Mouse (Mus musculus) intestine, embryonic 14.5 days (tissue): ENCODE measurements around the gene Wdr59. TPM values are rescaled to one million over a fixed set of nuclear protein-coding genes. Genes with fewer than 3 reads are reported as not detected.

Experiments used
- ATAC-seq: fragments of 200-750 bp; cut with Nextera tagmentation; replicated peaks from 2 replicates; pipeline ENCODE4 v1.8.0; 2017; ENCODE audit warnings: low read depth, moderate number of reproducible peaks, moderate TSS enrichment, moderate library complexity; ENCODE audit not compliant: low FRiP score, low TSS enrichment
- DNase-seq: peaks from one replicate; pipeline ENCODE4 v3.0.0-alpha.2; 2018; ENCODE audit warnings: low spot score
- H3K27ac ChIP-seq: fragments of 300-500 bp; sonication (generic); 2 replicates; pipeline ENCODE4 v1.5.1; 2014; ENCODE audit warnings: low read depth, mild to moderate bottlenecking, control low read depth
- H3K27me3 ChIP-seq: fragments of 300-500 bp; sonication (generic); replicated peaks from 2 replicates; pipeline ENCODE4 v1.6.1; 2014; ENCODE audit warnings: low read length, control low read depth; ENCODE audit not compliant: control insufficient read depth, insufficient read depth
- H3K36me3 ChIP-seq: fragments of 300-500 bp; sonication (generic); 2 replicates; pipeline ENCODE4 v1.6.1; 2014; ENCODE audit warnings: low read length, control low read depth; ENCODE audit not compliant: control insufficient read depth, insufficient read depth
- H3K4me1 ChIP-seq: fragments of 300-500 bp; sonication (generic); replicated peaks from 2 replicates; pipeline ENCODE4 v1.6.1; 2014; ENCODE audit warnings: low read length, control low read depth, mixed read lengths; ENCODE audit not compliant: control insufficient read depth, insufficient read depth
- H3K4me2 ChIP-seq: fragments of 300-500 bp; sonication (generic); 2 replicates; pipeline ENCODE4 v1.6.1; 2014; ENCODE audit warnings: low read length
- H3K4me3 ChIP-seq: fragments of 300-500 bp; sonication (generic); 2 replicates; pipeline ENCODE4 v1.5.1; 2014; ENCODE audit warnings: low read depth, low read length, control low read depth, mixed read lengths
- H3K9ac ChIP-seq: fragments of 300-500 bp; sonication (generic); 2 replicates; pipeline ENCODE4 v1.6.1; 2014; ENCODE audit warnings: mild to moderate bottlenecking, low read length
- H3K9me3 ChIP-seq: fragments of 300-500 bp; sonication (generic); 2 replicates; pipeline ENCODE4 v1.6.1; 2016; ENCODE audit warnings: low read length, control low read depth; ENCODE audit not compliant: control insufficient read depth
- WGBS: fragments of 180-500 bp; shearing (Covaris S2); extraction: QIAGEN DNeasy Blood & Tissue Kit; methylation state at CpG from one replicate; pipeline ENCODE4 v1.1.7; 2014; 5-methylcytosine and 5-hydroxymethylcytosine counted together
- polyA plus RNA-seq: library from polyadenylated mRNA; unstranded; fragments of >200 nt; fragmentation: Nextera tagmentation; extraction: Ambion mirVana; gene quantifications from 2 replicates; pipeline ENCODE4 v1.2.1, GENCODE M21; 2014

Gene Wdr59
- polyA plus RNA-seq, 1 experiment from 2014 or later = 5.2 TPM

DNA sequence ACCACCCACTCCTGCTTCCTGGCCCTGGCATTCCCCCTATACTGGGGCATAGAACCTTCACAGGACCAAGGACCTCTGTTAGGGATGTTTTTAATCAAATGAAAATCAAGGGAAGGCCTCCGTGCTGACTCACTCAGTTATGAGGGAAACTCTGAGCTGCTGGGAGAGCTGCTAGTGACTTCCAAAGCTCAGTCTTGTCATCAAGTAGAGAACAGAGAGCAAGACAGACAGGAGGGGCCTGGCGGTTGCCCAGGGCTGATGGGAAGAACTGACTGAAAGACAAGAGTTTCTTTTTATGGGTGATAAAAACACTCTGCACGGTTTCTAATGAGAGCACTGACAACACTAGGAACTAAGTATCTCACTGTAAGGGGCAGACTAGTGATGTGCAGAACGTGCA is 57.4 kb downstream of the Wdr59 start:
- WGBS = 78% methylated on average over 4 of the region's 4 CpGs
- no peak overlapping the region for H3K4me3 ChIP-seq

DNA sequence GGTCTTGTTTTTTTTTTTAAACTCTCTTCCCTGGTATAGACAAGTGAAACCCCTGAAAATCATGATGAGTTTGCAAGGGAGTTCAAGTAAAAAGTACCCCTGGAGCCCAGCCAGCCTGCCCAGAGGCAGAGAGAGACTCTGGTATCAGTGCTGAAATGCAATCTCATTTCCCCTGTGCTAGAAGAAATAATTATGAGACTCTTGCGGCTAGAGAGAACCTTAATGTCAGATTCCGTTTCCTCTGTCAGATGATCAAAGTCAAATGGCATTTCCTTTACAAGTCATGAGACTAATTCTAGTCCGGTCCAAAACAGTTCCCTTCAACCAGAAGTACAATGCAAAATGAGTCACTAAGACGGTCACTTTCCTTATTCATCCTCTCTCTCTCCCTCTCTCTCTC is 72.2 kb downstream of the Wdr59 start:
- H3K4me1 ChIP-seq = no peaks in the 10 kb centered on the region
- 68% methylated on average over 4 of the region's 4 CpGs for WGBS
- no peaks in the 10 kb centered on the region for H3K9me3 ChIP-seq
- ATAC-seq (no peak), DNase-seq (no peak)
- H3K27me3 ChIP-seq = no peaks in the 10 kb centered on the region
- no peak overlapping the region for H3K9ac ChIP-seq
- no peak overlapping the region for H3K27ac ChIP-seq
- 0 out of 2 replicates have a peak, but pooled peaks cover 4% of the 10 kb centered on the region for H3K36me3 ChIP-seq
- no peak overlapping the region for H3K4me3 ChIP-seq
- H3K4me2 ChIP-seq = no peak overlapping the region

More for the DNA sequence above, 57.4 kb downstream of the Wdr59 start:
- no peak overlapping the region for H3K27ac ChIP-seq
- H3K9me3 ChIP-seq = no peaks in the 10 kb centered on the region
- H3K4me1 ChIP-seq = 0 out of 2 replicates have a peak, but pooled peaks cover 4% of the 10 kb centered on the region
- H3K27me3 ChIP-seq = no peaks in the 10 kb centered on the region
- ATAC-seq (no peak), DNase-seq (no peak)
- H3K9ac ChIP-seq = no peak overlapping the region
- H3K4me2 ChIP-seq = no peak overlapping the region
- H3K36me3 ChIP-seq = peaks cover 14% of the 10 kb centered on the region

DNA sequence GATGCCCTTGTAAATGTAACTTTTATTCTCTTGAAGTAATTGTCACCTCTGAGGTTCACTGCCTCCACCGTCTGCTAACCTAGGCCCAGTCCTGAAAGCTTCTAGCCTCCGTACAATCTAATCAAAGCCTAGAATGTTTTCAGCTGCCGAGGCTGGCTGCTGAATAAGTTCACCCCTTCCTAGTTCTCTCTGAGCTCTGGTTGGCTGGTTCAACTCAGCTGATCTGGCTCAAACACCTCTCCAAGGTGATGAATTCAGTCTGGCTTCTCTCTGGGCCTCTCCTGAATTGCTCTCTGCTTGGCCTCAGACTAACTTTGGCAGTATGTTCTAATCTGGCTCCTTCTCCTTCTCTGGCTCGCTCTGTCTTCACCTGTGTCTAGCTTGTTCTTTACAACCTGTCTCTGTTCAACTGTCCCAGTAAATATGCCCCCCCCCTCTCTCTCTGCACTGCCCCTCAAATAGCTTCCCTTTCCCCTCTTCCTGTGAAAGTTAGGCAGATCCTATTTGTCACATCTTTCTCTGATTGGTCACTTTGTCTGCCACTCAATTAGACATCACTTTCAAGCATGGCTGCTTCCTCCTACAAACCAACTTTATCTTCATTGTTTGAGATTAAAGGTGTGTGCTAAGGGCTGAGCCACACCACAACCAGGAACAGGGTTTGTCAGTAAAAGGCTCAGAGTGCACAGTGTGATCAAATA is 75.8 kb downstream of the Wdr59 start:
- 53% methylated on average over 4 of the region's 4 CpGs for WGBS
- no peak overlapping the region for H3K9ac ChIP-seq
- H3K4me3 ChIP-seq = no peak overlapping the region
- no peaks in the 10 kb centered on the region for H3K27me3 ChIP-seq
- no peaks in the 10 kb centered on the region for H3K4me1 ChIP-seq
- no peak overlapping the region for H3K27ac ChIP-seq
- H3K9me3 ChIP-seq = no peaks in the 10 kb centered on the region
- H3K36me3 ChIP-seq = 0 out of 2 replicates have a peak, but pooled peaks cover 4% of the 10 kb centered on the region
- ATAC-seq (no peak), DNase-seq (no peak)
- H3K4me2 ChIP-seq = no peak overlapping the region

DNA sequence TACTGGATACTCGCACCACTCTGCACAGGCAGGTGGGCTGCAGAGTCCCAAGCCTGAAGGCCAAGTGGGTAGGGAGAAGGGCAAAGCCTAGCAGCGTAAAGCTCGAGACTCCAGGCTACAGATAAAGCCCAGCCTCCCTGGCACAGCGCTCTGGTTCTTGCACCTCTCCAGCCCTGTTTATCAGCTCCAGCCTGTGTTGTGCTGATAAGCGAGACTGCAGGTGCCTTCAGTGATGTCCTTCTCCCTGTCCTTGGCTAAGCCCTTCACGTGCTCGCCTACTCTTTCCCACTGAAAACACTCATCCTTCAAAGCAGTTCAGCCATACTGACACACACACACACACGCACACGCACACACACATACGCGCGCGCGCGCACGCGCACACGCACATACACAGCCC is 76.3 kb downstream of the Wdr59 start:
- no peak overlapping the region for H3K27ac ChIP-seq
- no peaks in the 10 kb centered on the region for H3K9me3 ChIP-seq
- 0 out of 2 replicates have a peak, but pooled peaks cover 4% of the 10 kb centered on the region for H3K36me3 ChIP-seq
- WGBS = 78% methylated on average over 18 of the region's 18 CpGs
- H3K4me2 ChIP-seq = no peak overlapping the region
- peak; percentile 52 for DNase-seq
- no peaks in the 10 kb centered on the region for H3K27me3 ChIP-seq
- no peak overlapping the region for H3K4me3 ChIP-seq
- no peaks in the 10 kb centered on the region for H3K4me1 ChIP-seq
- H3K9ac ChIP-seq = no peak overlapping the region
- no peak; the same call in 1 of the 2 replicates for ATAC-seq

DNA sequence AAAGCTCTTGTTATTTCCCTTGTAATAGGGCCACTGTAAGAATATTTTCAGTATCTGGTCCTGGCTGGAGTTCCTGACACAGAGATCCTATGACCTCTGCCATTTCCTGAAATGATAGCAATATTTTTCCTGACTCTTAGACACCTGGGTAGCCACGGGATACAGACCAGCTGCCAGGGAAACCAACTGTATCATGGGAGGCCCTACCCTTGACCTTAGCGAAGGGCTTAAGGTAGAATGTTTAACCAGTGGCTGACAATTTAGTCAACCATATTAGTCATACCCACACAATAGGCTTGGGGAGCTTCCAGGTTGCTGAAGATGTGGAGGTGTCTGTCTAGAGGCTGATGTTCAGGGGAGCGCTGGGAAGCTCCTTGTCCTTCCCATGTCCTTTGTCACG is 77.6 kb downstream of the Wdr59 start:
- Histone ChIP-seq H3K36me3 (no peaks in the 10 kb centered on the region), H3K4me1 (no peaks in the 10 kb centered on the region), H3K4me2 (no peak overlapping the region), H3K4me3 (no peak overlapping the region), H3K9ac (no peak overlapping the region), H3K9me3 (no peaks in the 10 kb centered on the region), H3K27ac (no peak overlapping the region), H3K27me3 (no peaks in the 10 kb centered on the region)
- WGBS = 72% methylated on average over 4 of the region's 4 CpGs
- DNase-seq (no peak), ATAC-seq (no peak)

DNA sequence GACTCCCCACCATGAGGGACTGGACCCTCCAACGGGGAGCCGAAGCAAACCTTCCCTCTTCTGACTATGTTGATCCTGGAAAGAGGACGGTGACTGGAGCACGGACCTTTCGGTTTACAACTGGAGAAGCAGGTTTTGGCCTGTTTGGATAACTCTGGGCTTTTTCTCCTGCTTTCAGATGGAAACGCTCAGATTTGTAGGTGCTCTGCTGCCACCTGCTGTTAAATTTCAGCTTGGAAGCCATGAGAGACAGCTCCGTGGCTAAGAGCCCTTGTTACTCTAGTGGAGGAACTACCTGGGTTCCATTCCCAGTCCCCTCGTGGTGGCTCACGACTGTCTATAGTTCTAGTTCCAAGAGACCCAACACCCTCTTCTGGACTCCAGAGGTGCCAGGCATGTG is 82.7 kb downstream of the Wdr59 start:
- peak; percentile 60; the same call in 1 of the 2 replicates for ATAC-seq
- Histone ChIP-seq H3K4me3 (no peak overlapping the region), H3K36me3 (no peaks in the 10 kb centered on the region), H3K27me3 (no peaks in the 10 kb centered on the region), H3K9me3 (no peaks in the 10 kb centered on the region), H3K4me1 (no peaks in the 10 kb centered on the region), H3K4me2 (no peak overlapping the region), H3K27ac (no peak overlapping the region), H3K9ac (no peak overlapping the region)
- peak; percentile 87 for DNase-seq
- 13% methylated on average over 9 of the region's 9 CpGs for WGBS

DNA sequence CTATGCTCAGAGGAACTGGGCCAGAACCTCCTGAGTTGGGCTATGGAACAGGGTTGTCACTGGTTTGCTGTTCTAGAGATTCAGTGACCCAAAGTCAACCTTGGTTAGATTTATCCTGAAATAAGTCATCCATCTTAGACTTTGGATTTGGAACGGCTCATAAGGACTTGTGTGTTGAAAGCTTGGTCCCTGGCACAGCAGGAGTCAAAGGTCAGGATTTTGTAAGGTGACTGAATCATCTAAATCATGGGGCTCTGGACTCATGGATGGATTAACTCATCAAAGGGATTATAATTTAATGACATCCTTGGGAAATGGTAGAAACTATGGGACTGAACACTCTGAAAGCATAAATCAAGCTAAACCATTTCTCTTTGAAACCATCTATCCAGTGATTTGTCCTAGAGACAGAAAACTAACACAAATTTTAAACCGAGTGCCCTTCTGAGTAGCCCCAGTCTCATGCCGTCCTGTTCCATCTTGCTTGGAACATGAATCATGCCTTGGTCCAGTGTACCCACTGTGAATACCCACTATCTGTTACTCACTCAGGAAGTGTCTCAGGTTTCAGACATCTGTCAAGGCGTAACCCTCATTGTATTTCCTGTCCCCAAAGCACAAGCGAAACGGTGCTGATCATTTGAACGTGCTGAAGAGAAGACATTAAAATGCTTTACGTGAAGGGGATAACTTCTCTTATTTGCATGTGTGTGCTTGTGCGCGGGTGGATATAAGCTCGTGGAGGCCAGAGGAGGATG is 86.6 kb downstream of the Wdr59 start:
- Histone ChIP-seq H3K4me3 (no peak overlapping the region), H3K27me3 (no peaks in the 10 kb centered on the region), H3K9me3 (no peaks in the 10 kb centered on the region), H3K36me3 (no peaks in the 10 kb centered on the region), H3K4me2 (no peak overlapping the region), H3K27ac (no peak overlapping the region), H3K4me1 (no peaks in the 10 kb centered on the region), H3K9ac (no peak overlapping the region)
- WGBS = 72% methylated on average over 11 of the region's 11 CpGs
- DNase-seq (no peak), ATAC-seq (no peak)

DNA sequence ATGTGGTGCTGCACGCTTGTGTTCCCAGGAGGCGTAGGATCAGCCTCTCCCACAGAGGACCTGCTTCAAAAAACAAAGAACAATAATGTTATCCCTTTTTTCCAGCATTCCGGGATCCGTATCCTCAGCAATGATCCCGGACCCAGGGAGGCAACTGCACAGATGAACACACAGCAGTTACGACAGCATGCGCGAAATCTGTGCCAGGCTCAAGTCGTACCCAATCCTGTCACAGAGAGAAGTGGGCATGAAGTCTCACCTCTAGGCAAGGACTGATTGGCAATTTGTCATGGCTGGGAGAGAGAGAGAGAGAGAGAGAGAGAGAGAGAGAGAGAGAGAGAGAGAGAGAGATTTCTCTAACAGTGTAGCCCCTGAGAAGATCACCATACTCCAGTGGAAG is 97.2 kb downstream of the Wdr59 start:
- 94% methylated on average over 9 of the region's 9 CpGs for WGBS
- ATAC-seq = no peak
- no peaks in the 10 kb centered on the region for H3K9me3 ChIP-seq
- no peak overlapping the region for H3K9ac ChIP-seq
- no peaks in the 10 kb centered on the region for H3K36me3 ChIP-seq
- no peak overlapping the region for H3K4me2 ChIP-seq
- no peak overlapping the region for H3K4me3 ChIP-seq
- no peaks in the 10 kb centered on the region for H3K4me1 ChIP-seq
- no peaks in the 10 kb centered on the region for H3K27me3 ChIP-seq
- H3K27ac ChIP-seq = no peak overlapping the region
- no peak for DNase-seq
